Mouse (Mus musculus) CH12.LX (cell line): Measurements from ENCODE around the gene B9d2. TPM values are rescaled to one million over a fixed set of nuclear protein-coding genes. Genes with fewer than 3 reads are reported as not detected.
"Not testable (repeated sequence)": the region's sequence is repeated elsewhere in the genome, so short reads cannot be mapped to it uniquely, and the experiment has no call there.

Experiments used
- DNase-seq: peaks from one replicate; pipeline ENCODE4 v3.0.0-alpha.2; 2013; ENCODE audit errors: extremely low read depth
- H3K27ac ChIP-seq: 2 replicates; pipeline ENCODE4 v1.5.1; 2012; ENCODE audit warnings: low read depth, mild to moderate bottlenecking, control low read depth, moderate library complexity; ENCODE audit not compliant: insufficient read depth
- H3K27me3 ChIP-seq: replicated peaks from 2 replicates; pipeline ENCODE3; 2012; ENCODE audit warnings: inconsistent platforms
- H3K36me3 ChIP-seq, 2 experiments: replicated peaks in 1 of 2; 2 replicates each; pipeline versions ENCODE3 to v1.6.1; 2012; ENCODE audit warnings: inconsistent platforms in 1 of 2, low read length in 1 of 2, mild to moderate bottlenecking in 1 of 2, mixed read lengths in 1 of 2, moderate library complexity in 1 of 2; ENCODE audit not compliant: control insufficient read depth in 1 of 2, insufficient read depth in 1 of 2
- H3K4me1 ChIP-seq, 2 experiments: 2 replicates each; pipeline ENCODE4 v1.6.1; 2012; ENCODE audit warnings: inconsistent platforms in 1 of 2, moderate library complexity in 1 of 2; ENCODE audit not compliant: insufficient read depth in 2 of 2, control insufficient read depth in 1 of 2
- H3K4me2 ChIP-seq: 2 replicates; pipeline ENCODE4 v1.6.1; 2012; ENCODE audit warnings: low read depth, mild to moderate bottlenecking, control low read depth; ENCODE audit not compliant: poor library complexity, insufficient read depth, severe bottlenecking
- H3K4me3 ChIP-seq, 3 experiments: fragments of 150-350 bp in 1 of 3; sonication (generic) in 1 of 3; replicated peaks in 1 of 3; 2 replicates each; pipeline versions ENCODE3 to v1.5.1; 2011 to 2012; ENCODE audit warnings: low read depth in 2 of 3, low read length in 2 of 3, mild to moderate bottlenecking in 2 of 3, moderate library complexity in 2 of 3, control low read depth in 1 of 3, improper control_type of control experiment in 1 of 3, inconsistent platforms in 1 of 3, mixed read lengths in 1 of 3; ENCODE audit not compliant: poor library complexity in 1 of 3
- H3K79me2 ChIP-seq: replicated peaks from 2 replicates; pipeline ENCODE4 v1.6.1; 2012; ENCODE audit warnings: mild to moderate bottlenecking, moderate library complexity; ENCODE audit not compliant: control insufficient read depth, poor library complexity, insufficient read depth, severe bottlenecking; ENCODE audit errors: extremely low read depth
- H3K9ac ChIP-seq: 2 replicates; pipeline ENCODE4 v1.6.1; 2012; ENCODE audit warnings: low read depth, mild to moderate bottlenecking, control low read depth, moderate library complexity; ENCODE audit not compliant: insufficient read depth
- H3K9me3 ChIP-seq: replicated peaks from 2 replicates; pipeline ENCODE3; 2012; ENCODE audit warnings: low read length, inconsistent platforms, mixed read lengths
- BHLHE40 ChIP-seq: IDR thresholded peaks from 2 replicates; pipeline ENCODE4 v1.6.1; 2011; ENCODE audit warnings: mild to moderate bottlenecking, low read depth, low read length, improper control_type of control experiment
- CHD1 ChIP-seq: IDR thresholded peaks from 2 replicates; pipeline ENCODE4 v1.6.1; 2012; ENCODE audit warnings: low read depth, low read length, improper control_type of control experiment, inconsistent platforms
- CTCF ChIP-seq, 2 experiments: IDR thresholded peaks in 1 of 2; conservative IDR thresholded peaks in 1 of 2; 2 replicates each; pipeline ENCODE4 v1.5.1; 2011 to 2012; ENCODE audit warnings: low read depth in 2 of 2, low read length in 2 of 2, improper control_type of control experiment in 1 of 2, inconsistent platforms in 1 of 2, mild to moderate bottlenecking in 1 of 2, moderate library complexity in 1 of 2
- ELF1 ChIP-seq: IDR thresholded peaks from 2 replicates; pipeline ENCODE4 v1.6.1; 2014; ENCODE audit warnings: low read depth, mild to moderate bottlenecking, inconsistent platforms, low read length, improper control_type of control experiment
- HCFC1 ChIP-seq: IDR thresholded peaks from 2 replicates; pipeline ENCODE4 v1.6.1; 2012; ENCODE audit warnings: low read depth, mild to moderate bottlenecking, inconsistent platforms, low read length, improper control_type of control experiment
- JUN ChIP-seq: IDR thresholded peaks from 2 replicates; pipeline ENCODE4 v1.6.1; 2011; ENCODE audit warnings: low read depth, mild to moderate bottlenecking, low read length, improper control_type of control experiment, moderate library complexity; ENCODE audit not compliant: insufficient read depth
- KAT2A ChIP-seq: IDR thresholded peaks from 2 replicates; pipeline ENCODE4 v1.6.1; 2012; ENCODE audit warnings: low read length, improper control_type of control experiment, inconsistent platforms; ENCODE audit not compliant: insufficient replicate concordance
- MXI1 ChIP-seq: IDR thresholded peaks from 2 replicates; pipeline ENCODE4 v1.6.1; 2011; ENCODE audit warnings: mild to moderate bottlenecking, low read depth, low read length, improper control_type of control experiment
- POLR2AphosphoS2 ChIP-seq: IDR thresholded peaks from 2 replicates; pipeline ENCODE4 v1.6.1; 2011; ENCODE audit warnings: low read depth, low read length, improper control_type of control experiment
- RAD21 ChIP-seq: IDR thresholded peaks from 2 replicates; pipeline ENCODE4 v1.6.1; 2011; ENCODE audit warnings: low read depth, mild to moderate bottlenecking, low read length, improper control_type of control experiment, moderate library complexity
- SMC3 ChIP-seq: IDR thresholded peaks from 2 replicates; pipeline ENCODE4 v1.6.1; 2011; ENCODE audit warnings: low read depth, low read length, improper control_type of control experiment
- TCF12 ChIP-seq: IDR thresholded peaks from 2 replicates; pipeline ENCODE4 v1.6.1; 2014; ENCODE audit warnings: low read depth, mild to moderate bottlenecking, inconsistent platforms, low read length, improper control_type of control experiment
- ZKSCAN1 ChIP-seq: IDR thresholded peaks from 2 replicates; pipeline ENCODE4 v1.6.1; 2012; ENCODE audit warnings: low read depth, inconsistent platforms, low read length, improper control_type of control experiment, borderline replicate concordance
- ZMIZ1 ChIP-seq: IDR thresholded peaks from 2 replicates; pipeline ENCODE4 v1.6.1; 2012; ENCODE audit warnings: low read depth, mild to moderate bottlenecking, inconsistent platforms, low read length, improper control_type of control experiment
- dilution Hi-C: fragments of 300-500 bp; cut with MboI; formaldehyde crosslinking; loops from 2 replicates; pipeline ENCODE4 v1.14.3; 2020; ENCODE audit warnings: low sequenced_read_pairs; ENCODE audit not compliant: extremely low pct_unique_long_range_greater_than_20kb, extremely low pct_ligation_motif_present
- in situ Hi-C: fragments of 300-500 bp; cut with MboI; formaldehyde crosslinking; loops from 3 replicates; pipeline ENCODE4 v1.14.3; 2019; ENCODE audit warnings: low sequenced_read_pairs, low pct_ligation_motif_present, low pct_unique_long_range_greater_than_20kb, mixed read lengths
- polyA plus RNA-seq: library from polyadenylated mRNA; unstranded; fragments of >175 nt; gene quantifications from 2 replicates; pipeline ENCODE4 v1.2.1, GENCODE M21; 2012; ENCODE audit warnings: low read depth; ENCODE audit not compliant: insufficient read length
- total RNA-seq, 2 experiments: library from RNA; depleted of rRNA; stranded (reverse); fragments of 300-350 nt in 1 of 2; fragments of >200 nt in 1 of 2; gene quantifications; 2 replicates each; pipeline ENCODE4 v1.2.3; 2012 to 2014

Gene B9d2
- total and polyA plus RNA-seq, 3 experiments = 9.3 to 21.2 (median 15.8) TPM

GRCm38 (mm10) chr7:25719761-25720610, 39.4 kb downstream of the B9d2 start:
- in situ Hi-C loops (loop anchor here (5.0 kb wide), 1 partner anchor 32 kb away; the partner anchor contains the start of gene Hnrnpul1), dilution Hi-C loops (no loop called here)
- Histone ChIP-seq H3K4me3 (no peak overlapping the region), H3K9ac (0 out of 2 replicates have a peak overlapping the region, but pooled peaks have one; percentile 34), H3K79me2 (peaks cover 15% of the 10 kb centered on the region), H3K36me3 (peaks cover 54 to 72% of the 10 kb centered on the region in 2 experiments), H3K9me3 (no peaks in the 10 kb centered on the region), H3K4me2 (peak overlapping the region; percentile 78; the same call in 1 of the 2 replicates), H3K27ac (peak overlapping the region; percentile 47; the same call in 1 of the 2 replicates), H3K4me1 (peaks cover 3 to 27% of the 10 kb centered on the region in 2 experiments; a peak in 3 of 4 replicates), H3K27me3 (no peaks in the 10 kb centered on the region)
- DNase-seq = peak; percentile 54
- TF ChIP-seq SMC3 = peak; percentile 42
- peak; percentile 44 for TF ChIP-seq RAD21
- TF ChIP-seq CHD1 = no peak
- TF ChIP-seq ZMIZ1 = 0 out of 2 replicates have a peak, but pooled peaks have one; percentile 26
- TF ChIP-seq HCFC1 = no peak
- peak; percentile 72 to 96 for TF ChIP-seq CTCF (conservative IDR thresholded peaks at IDR 0.05 in 1 of 2, IDR thresholded peaks at IDR 0.05 in 1 of 2; ENCODE audit: low read depth in 2 of 2, low read length in 2 of 2)

- no peak for TF ChIP-seq TCF12
- TF ChIP-seq KAT2A = no peak
- no peak for TF ChIP-seq JUN
- TF ChIP-seq POLR2AphosphoS2 = no peak
- TF ChIP-seq BHLHE40 = no peak
- no peak for TF ChIP-seq ZKSCAN1
- no peak for TF ChIP-seq MXI1
- TF ChIP-seq ELF1 = no peak
- TF ChIP-seq, all 38 proteins: peak for 0
- Histone ChIP-seq H3K9ac (no peak overlapping the region), H3K4me2 (no peak overlapping the region), H3K27ac (no peak overlapping the region), H3K27me3 (no peaks in the 10 kb centered on the region), H3K4me1 (peaks cover 3 to 27% of the 10 kb centered on the region in 2 experiments; a peak in 3 of 4 replicates), H3K9me3 (no peaks in the 10 kb centered on the region), H3K79me2 (peaks cover 15% of the 10 kb centered on the region), H3K4me3 (no peak overlapping the region), H3K36me3 (peaks cover 53 to 72% of the 10 kb centered on the region in 2 experiments)
- dilution Hi-C loops = no loop called here
- no peak for DNase-seq
- in situ Hi-C loops = no loop called here
These were observed 40.2 kb downstream of the B9d2 start for GRCm38 (mm10) chr7:25720760-25721159.

GRCm38 (mm10) chr7:25721776-25722175, 41.2 kb downstream of the B9d2 start:
- Histone ChIP-seq H3K79me2 (peaks cover 14% of the 10 kb centered on the region), H3K4me1 (peaks cover 3 to 25% of the 10 kb centered on the region in 2 experiments; a peak in 3 of 4 replicates), H3K36me3 (peaks cover 55 to 72% of the 10 kb centered on the region in 2 experiments)
- H3K9ac ChIP-seq, DNase-seq, H3K4me2 ChIP-seq, H3K4me3 ChIP-seq, dilution Hi-C loops, in situ Hi-C loops, H3K27ac ChIP-seq, H3K27me3 ChIP-seq, H3K9me3 ChIP-seq: not testable (repeated sequence)
